Mouse (Mus musculus) erythroblast, embryonic 14.5 days (primary cell): ENCODE measurements around the gene Ndufa6. TPM values are rescaled to one million over a fixed set of nuclear protein-coding genes. Genes with fewer than 3 reads are reported as not detected.
A peak's percentile ranks its signal among the peaks of the same experiment; 100 is the strongest.

Source experiments
- H3K27me3 ChIP-seq: 2 replicates; pipeline ENCODE4 v1.6.1; 2012; ENCODE audit warnings: inconsistent platforms; ENCODE audit not compliant: control insufficient read depth
- H3K36me3 ChIP-seq: 2 replicates; pipeline ENCODE4 v1.6.1; 2012; ENCODE audit warnings: mild to moderate bottlenecking, inconsistent platforms; ENCODE audit not compliant: control insufficient read depth
- H3K4me1 ChIP-seq: 2 replicates; pipeline ENCODE4 v1.6.1; 2012; ENCODE audit warnings: inconsistent platforms; ENCODE audit not compliant: control insufficient read depth
- H3K4me3 ChIP-seq: replicated peaks from 2 replicates; pipeline ENCODE3; 2012; ENCODE audit warnings: moderate library complexity, mild to moderate bottlenecking, inconsistent platforms
- H3K9me3 ChIP-seq: 2 replicates; pipeline ENCODE4 v1.6.1; 2012; ENCODE audit warnings: low read length, inconsistent platforms, mixed read lengths; ENCODE audit not compliant: control insufficient read depth
- GATA1 ChIP-seq: IDR thresholded peaks from 2 replicates; pipeline ENCODE4 v1.6.1; 2012; ENCODE audit warnings: low read length, inconsistent platforms, mixed read lengths
- TAL1 ChIP-seq: IDR thresholded peaks from 3 replicates; pipeline ENCODE4 v1.6.1; 2012; ENCODE audit warnings: low read length, inconsistent platforms, mixed read lengths
- polyA plus RNA-seq: library from polyadenylated mRNA; stranded (reverse); fragments of >175 nt; gene quantifications from 2 replicates; pipeline ENCODE4 v1.2.3, GENCODE M21; 2012

Gene Ndufa6
- polyA plus RNA-seq, 1 experiment: 30.8 TPM

- no peak for TF ChIP-seq GATA1
- TF ChIP-seq TAL1: no peak
- no peak overlapping the region for H3K4me3 ChIP-seq
- no peaks in the 10 kb centered on the region for H3K9me3 ChIP-seq
- peaks cover 11% of the 10 kb centered on the region for H3K27me3 ChIP-seq
- H3K4me1 ChIP-seq: peaks cover 8% of the 10 kb centered on the region
- H3K36me3 ChIP-seq: no peaks in the 10 kb centered on the region; the same call in 1 of the 2 replicates
These were observed 26.6 kb upstream of the Ndufa6 start for GRCm38 (mm10) chr15:82380714-82381062.

DNA sequence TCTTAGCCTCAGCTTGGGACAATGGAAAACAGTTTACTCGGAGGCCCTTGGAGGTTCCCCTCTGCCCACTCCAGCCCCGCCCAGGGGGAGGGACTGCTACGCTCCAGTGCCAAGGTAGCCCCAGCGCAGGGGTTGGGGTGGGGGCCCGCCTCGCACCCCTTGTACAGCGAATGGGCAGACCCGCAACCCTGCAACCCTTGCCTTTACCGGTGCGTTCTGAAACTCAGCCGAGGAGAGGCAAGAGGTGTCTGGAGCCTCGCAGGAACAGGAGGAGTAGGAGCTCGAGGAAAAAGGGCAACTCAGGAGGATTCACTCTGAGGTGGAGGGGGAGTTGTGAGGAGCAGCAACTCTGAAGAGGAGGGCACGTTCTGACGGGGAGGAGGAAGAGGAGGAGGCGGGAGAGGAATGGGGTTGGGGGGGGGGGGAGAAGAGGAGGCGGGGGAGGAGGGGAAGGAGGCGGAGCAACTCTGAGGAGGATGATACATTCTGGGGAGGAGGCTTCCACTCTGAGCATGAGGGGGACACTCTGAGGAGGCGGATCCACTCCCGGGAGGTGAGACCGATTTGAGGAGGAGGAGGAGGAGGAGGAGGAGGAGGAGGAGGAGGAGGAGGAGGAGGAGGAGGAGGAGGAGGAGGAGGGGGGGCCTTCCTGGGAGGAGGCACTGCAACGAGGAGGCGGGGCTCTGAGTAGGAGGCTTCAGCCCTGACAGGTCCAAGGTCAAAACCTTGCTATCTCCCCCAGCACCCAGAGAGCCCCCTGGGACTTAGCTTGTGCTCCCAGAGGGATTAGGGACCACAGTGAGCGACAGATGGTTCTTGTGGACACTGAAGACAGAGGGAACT lies 26.0 kb upstream of the Ndufa6 start, which contains the start of gene Cyp2d22:
Cyp2d22 (minus strand) TSS at position 390 of the 843 bp plus-strand sequence.
- H3K4me3 ChIP-seq: peak within 1 kb of the TSS; percentile 52
- TF ChIP-seq TAL1: no peak
- TF ChIP-seq GATA1: no peak
- peaks cover 11% of the 10 kb centered on the region for H3K27me3 ChIP-seq
- H3K4me1 ChIP-seq: peaks cover 8% of the 10 kb centered on the region
- H3K36me3 ChIP-seq: no peaks in the 10 kb centered on the region; the same call in 1 of the 2 replicates
- H3K9me3 ChIP-seq: no peaks in the 10 kb centered on the region

DNA sequence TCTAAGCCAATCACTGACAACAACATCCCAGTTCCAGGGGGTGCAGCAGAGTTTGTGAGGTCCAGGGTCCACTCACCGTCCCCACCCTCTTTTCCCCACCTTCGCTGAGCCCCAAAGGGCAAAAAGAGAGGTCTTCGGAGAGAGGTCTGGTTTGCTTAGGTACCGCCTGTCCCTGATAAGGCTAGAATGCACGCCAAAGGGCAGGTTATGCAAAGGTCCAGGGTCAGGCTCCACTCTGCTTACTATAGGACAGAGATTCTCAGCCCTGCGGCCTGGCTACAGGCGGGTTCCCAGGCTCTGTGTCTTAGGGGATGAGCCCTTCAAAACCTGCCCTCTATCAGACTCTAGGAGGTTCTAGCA lies 25.4 kb upstream of the Ndufa6 start:
- peaks cover 11% of the 10 kb centered on the region for H3K27me3 ChIP-seq

GRCm38 (mm10) chr15:82378261-82379180 lies 24.4 kb upstream of the Ndufa6 start:
- Histone ChIP-seq H3K27me3 (peaks cover 13% of the 10 kb centered on the region), H3K4me3 (no peak overlapping the region), H3K9me3 (no peaks in the 10 kb centered on the region), H3K36me3 (peaks cover 7% of the 10 kb centered on the region; the same call in 1 of the 2 replicates), H3K4me1 (peaks cover 8% of the 10 kb centered on the region)
- TF ChIP-seq TAL1 (no peak), GATA1 (no peak)

More for the DNA sequence above, 25.4 kb upstream of the Ndufa6 start:
- H3K4me1 ChIP-seq: peaks cover 8% of the 10 kb centered on the region
- H3K4me3 ChIP-seq: peak overlapping the region; percentile 52
- no peaks in the 10 kb centered on the region for H3K9me3 ChIP-seq
- TF ChIP-seq TAL1 (no peak), GATA1 (no peak)
- no peaks in the 10 kb centered on the region; the same call in 1 of the 2 replicates for H3K36me3 ChIP-seq

GRCm38 (mm10) chr15:82377701-82378100 lies 23.6 kb upstream of the Ndufa6 start:
- Histone ChIP-seq H3K27me3 (peaks cover 13% of the 10 kb centered on the region), H3K4me1 (peaks cover 8% of the 10 kb centered on the region), H3K36me3 (peaks cover 12% of the 10 kb centered on the region; the same call in 1 of the 2 replicates), H3K9me3 (no peaks in the 10 kb centered on the region), H3K4me3 (no peak overlapping the region)
- TF ChIP-seq GATA1: no peak
- no peak for TF ChIP-seq TAL1

DNA sequence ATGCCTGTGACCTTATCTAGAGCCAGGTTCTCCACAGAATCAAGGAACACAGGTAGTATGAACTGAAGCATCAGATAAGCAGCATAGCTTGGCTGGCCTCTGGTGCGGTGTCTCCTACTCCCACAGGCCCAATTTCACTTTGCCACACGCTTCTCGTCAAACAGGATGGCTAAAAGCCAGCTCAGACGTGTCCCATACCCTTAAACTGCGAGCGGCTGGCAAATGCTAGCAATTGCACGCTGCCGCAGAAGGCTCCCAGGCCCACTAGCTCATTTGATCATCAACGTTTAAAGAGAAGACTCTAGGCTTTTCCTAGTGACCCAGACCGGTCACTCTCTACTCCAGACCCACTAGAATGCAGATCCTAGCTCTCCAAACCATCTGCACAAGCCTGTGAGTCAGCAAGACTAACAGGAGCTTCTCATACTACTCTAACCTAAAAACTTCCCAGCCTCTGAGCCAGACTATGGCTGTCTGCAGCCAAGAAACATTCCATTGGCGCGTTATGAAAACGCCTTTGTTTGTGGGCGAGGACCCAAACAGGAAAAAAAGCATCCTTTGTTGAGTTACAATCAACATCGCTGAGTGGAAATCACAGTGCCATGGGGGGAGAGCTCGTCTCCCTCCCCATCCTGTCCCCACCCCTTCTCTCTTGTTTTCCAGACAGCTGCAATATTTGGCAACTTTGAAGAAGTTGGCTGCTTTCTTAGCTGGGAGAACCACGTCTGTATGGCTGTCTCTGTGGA lies 22.4 kb upstream of the Ndufa6 start:
- peaks cover 13% of the 10 kb centered on the region for H3K27me3 ChIP-seq
- H3K4me3 ChIP-seq: no peak overlapping the region
- peaks cover 8% of the 10 kb centered on the region for H3K4me1 ChIP-seq
- no peaks in the 10 kb centered on the region for H3K9me3 ChIP-seq
- TF ChIP-seq TAL1: no peak
- TF ChIP-seq GATA1: no peak
- H3K36me3 ChIP-seq: peaks cover 12% of the 10 kb centered on the region; the same call in 1 of the 2 replicates

DNA sequence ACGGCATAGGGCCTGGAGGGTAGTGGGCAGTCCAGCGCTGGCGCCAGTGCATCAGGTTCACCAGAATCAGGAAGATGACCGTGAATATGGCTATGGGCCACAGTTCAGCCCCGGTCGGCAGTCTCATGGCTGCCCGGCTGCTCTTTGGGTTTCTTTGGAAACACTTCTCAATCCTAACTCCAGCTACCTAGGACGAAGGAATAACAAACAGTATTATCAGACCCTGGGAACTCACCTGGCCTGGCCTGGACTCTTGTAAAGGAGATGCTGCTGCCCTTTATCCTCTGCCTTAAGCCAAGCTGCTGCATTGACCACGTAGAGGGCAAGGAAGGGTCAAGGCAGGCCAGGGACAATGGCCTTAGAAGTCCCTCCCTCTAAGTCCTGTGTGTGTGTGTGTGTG lies 21.7 kb upstream of the Ndufa6 start:
- Histone ChIP-seq H3K36me3 (peaks cover 12% of the 10 kb centered on the region; the same call in 1 of the 2 replicates), H3K27me3 (peaks cover 13% of the 10 kb centered on the region), H3K4me3 (no peak overlapping the region), H3K9me3 (no peaks in the 10 kb centered on the region), H3K4me1 (peaks cover 8% of the 10 kb centered on the region)
- no peak for TF ChIP-seq GATA1
- TF ChIP-seq TAL1: no peak

GRCm38 (mm10) chr15:82374437-82374836 lies 20.3 kb upstream of the Ndufa6 start:
- H3K36me3 ChIP-seq: peaks cover 12% of the 10 kb centered on the region; the same call in 1 of the 2 replicates
- H3K9me3 ChIP-seq: no peaks in the 10 kb centered on the region
- TF ChIP-seq GATA1: no peak
- TF ChIP-seq TAL1: no peak
- peaks cover 5% of the 10 kb centered on the region for H3K27me3 ChIP-seq
- no peak overlapping the region for H3K4me3 ChIP-seq
- H3K4me1 ChIP-seq: no peaks in the 10 kb centered on the region
